Mouse (Mus musculus) hindbrain, embryonic 15.5 days (tissue): ENCODE measurements around the gene Kank1. TPM values are rescaled to one million over a fixed set of nuclear protein-coding genes. Genes with fewer than 3 reads are reported as not detected.

Source experiments
- ATAC-seq: fragments of 200-750 bp; cut with Nextera tagmentation; 2 replicates; pipeline ENCODE4 v1.8.0; 2017; ENCODE audit warnings: low read depth, moderate number of reproducible peaks, moderate TSS enrichment; ENCODE audit not compliant: low FRiP score
- H3K27ac ChIP-seq: fragments of 300-500 bp; sonication (generic); replicated peaks from 2 replicates; pipeline ENCODE4 v1.5.1; 2015; ENCODE audit warnings: mild to moderate bottlenecking, inconsistent platforms
- H3K27me3 ChIP-seq: fragments of 300-500 bp; sonication (generic); 2 replicates; pipeline ENCODE4 v1.6.1; 2015; ENCODE audit warnings: control low read depth, inconsistent platforms
- H3K36me3 ChIP-seq: fragments of 300-500 bp; sonication (generic); 2 replicates; pipeline ENCODE4 v1.6.1; 2015; ENCODE audit warnings: control low read depth, inconsistent platforms
- H3K4me1 ChIP-seq: fragments of 300-500 bp; sonication (generic); replicated peaks from 2 replicates; pipeline ENCODE4 v1.6.1; 2015; ENCODE audit warnings: control low read depth, inconsistent platforms
- H3K4me2 ChIP-seq: fragments of 300-500 bp; sonication (generic); 2 replicates; pipeline ENCODE4 v1.6.1; 2015; ENCODE audit warnings: moderate library complexity, mild to moderate bottlenecking, inconsistent platforms
- H3K4me3 ChIP-seq: fragments of 300-500 bp; sonication (generic); 2 replicates; pipeline ENCODE4 v1.5.1; 2015; ENCODE audit warnings: mild to moderate bottlenecking, inconsistent platforms
- H3K9ac ChIP-seq: fragments of 300-500 bp; sonication (generic); 2 replicates; pipeline ENCODE4 v1.6.1; 2015; ENCODE audit warnings: inconsistent platforms
- H3K9me3 ChIP-seq: fragments of 300-500 bp; sonication (generic); 2 replicates; pipeline ENCODE4 v1.6.1; 2016; ENCODE audit warnings: control low read depth, inconsistent platforms
- WGBS: fragments of 180-500 bp; shearing (Covaris S2); methylation state at CpG from one replicate; pipeline ENCODE4 v1.1.7; 2015; 5-methylcytosine and 5-hydroxymethylcytosine counted together
- polyA plus RNA-seq: library from polyadenylated mRNA; unstranded; fragments of >200 nt; fragmentation: Nextera tagmentation; extraction: Ambion mirVana; gene quantifications from 2 replicates; pipeline ENCODE4 v1.2.1, GENCODE M21; 2015

The Kank1 gene
- polyA plus RNA-seq, 1 experiment from 2014 or later, result 10.4 TPM

DNA sequence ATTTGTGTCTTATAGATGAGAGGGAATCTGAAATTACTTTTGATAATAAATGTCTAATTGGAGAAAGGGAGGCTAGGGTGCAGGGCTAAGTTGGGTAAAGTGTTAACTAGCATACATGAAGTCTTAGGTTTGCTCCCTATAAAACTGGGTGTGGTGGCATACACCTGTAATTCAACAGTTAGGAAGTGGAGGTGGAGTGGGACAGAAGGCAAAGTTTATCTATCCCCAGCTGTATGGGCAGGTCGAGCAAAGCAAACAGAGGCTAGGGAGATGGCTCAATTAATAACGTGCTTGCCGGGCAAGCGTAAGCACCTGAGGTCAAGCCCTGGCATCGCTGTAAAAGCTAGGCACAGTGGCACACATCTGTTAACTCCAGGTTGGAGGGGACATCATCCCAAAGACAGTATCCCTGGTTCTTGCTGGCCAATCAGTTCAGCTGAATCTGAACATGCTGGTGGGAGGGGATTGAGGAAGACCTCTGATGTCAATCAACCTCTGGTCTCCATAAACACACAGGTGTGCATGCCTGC, 54.3 kb downstream of the Kank1 start:
- no peaks in the 10 kb centered on the region for H3K27me3 ChIP-seq
- H3K4me3 ChIP-seq, result no peak overlapping the region
- H3K4me1 ChIP-seq, result peaks cover 5% of the 10 kb centered on the region; the same call in 1 of the 2 replicates
- H3K4me2 ChIP-seq, result no peak overlapping the region
- WGBS, result 94% methylated on average over 5 of the region's 5 CpGs
- H3K36me3 ChIP-seq, result no peaks in the 10 kb centered on the region
- no peak for ATAC-seq
- no peaks in the 10 kb centered on the region for H3K9me3 ChIP-seq
- no peak overlapping the region for H3K9ac ChIP-seq
- H3K27ac ChIP-seq, result no peak overlapping the region

DNA sequence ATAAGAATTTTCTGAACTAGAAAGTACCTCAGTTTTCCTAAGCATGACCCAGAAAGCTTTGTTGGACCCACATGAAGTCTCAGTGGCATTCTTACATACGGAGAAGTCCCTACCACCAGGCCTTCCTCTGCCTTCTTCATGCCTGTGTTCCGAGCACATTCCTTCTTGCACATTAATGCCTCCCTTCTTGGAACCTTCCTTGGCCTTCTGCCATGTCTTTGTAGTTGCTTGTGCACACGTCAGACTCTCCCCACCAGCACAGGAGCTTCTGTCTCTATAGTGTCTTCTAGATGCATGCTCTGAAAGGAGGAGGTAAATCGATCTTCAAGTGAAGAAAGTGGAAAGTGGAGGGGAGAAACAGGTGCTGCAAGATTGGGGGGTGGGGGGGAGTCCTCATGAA, 58.4 kb downstream of the Kank1 start:
- Histone ChIP-seq H3K27ac (no peak overlapping the region), H3K27me3 (no peaks in the 10 kb centered on the region), H3K4me1 (no peaks in the 10 kb centered on the region), H3K4me3 (no peak overlapping the region), H3K9me3 (no peaks in the 10 kb centered on the region), H3K9ac (no peak overlapping the region), H3K4me2 (no peak overlapping the region), H3K36me3 (no peaks in the 10 kb centered on the region)
- no peak for ATAC-seq
- 63% methylated on average over 4 of the region's 4 CpGs for WGBS

DNA sequence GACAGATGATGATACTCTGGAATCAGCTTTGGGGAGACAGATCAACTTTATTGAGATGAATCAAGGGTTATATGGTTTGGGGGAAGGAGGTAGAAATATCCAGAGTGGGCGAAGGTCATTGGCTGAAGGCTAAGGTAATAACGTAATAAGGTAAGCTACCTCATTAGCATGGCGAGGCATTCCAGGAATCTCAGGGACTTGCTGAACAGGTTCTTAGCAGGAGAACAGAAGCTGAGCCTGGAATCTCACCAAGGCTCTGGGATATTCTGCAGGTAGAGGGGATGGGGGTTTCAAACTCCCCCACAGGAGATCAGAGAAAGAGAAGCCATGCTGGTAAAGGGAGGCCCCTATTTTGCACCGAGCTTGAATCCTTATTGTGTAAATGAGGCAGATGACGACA, 60.5 kb downstream of the Kank1 start:
- no peak overlapping the region for H3K27ac ChIP-seq
- no peaks in the 10 kb centered on the region for H3K4me1 ChIP-seq
- no peaks in the 10 kb centered on the region for H3K36me3 ChIP-seq
- H3K9me3 ChIP-seq, result no peaks in the 10 kb centered on the region
- no peak overlapping the region for H3K4me3 ChIP-seq
- WGBS, result 81% methylated on average over 5 of the region's 5 CpGs
- ATAC-seq, result no peak
- H3K9ac ChIP-seq, result no peak overlapping the region
- H3K27me3 ChIP-seq, result no peaks in the 10 kb centered on the region
- H3K4me2 ChIP-seq, result no peak overlapping the region

DNA sequence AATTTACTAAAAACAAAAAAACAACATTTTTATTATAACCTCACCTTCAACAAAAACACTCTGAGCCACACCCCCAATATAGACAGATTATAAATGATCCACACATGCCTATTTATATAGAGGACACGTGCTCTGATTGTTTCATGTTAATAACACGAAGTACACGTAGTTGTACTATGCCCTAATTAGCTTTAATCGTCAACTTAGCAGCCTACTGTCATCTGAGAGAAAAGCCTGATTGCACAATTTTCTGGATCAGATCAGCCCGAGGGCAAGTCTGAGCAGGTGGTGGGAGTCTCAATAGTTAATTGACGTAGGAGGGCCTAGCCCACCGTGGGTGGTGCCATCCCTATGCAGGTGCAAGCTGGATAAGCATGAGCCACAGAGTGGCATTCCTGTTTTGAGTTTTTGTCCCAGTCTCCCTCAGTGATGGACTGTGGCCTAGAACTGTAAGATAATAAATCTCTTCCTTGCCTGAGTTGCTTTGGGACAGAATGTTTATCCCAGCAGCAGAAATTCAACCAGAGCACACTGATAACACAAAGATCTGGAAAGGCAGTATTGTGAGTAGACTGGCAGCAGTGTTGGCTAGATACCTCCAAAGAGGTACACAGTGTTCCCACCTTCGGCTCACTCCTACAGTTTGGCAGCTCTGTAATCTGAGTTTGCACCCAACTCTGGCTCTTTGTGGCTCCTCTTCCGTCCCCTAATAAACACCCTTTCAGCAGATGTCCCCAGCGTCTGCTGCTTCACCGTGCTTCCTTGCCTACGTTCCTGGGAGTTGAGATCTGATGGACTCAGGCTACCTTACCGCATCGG, 63.3 kb downstream of the Kank1 start:
- H3K27me3 ChIP-seq, result no peaks in the 10 kb centered on the region
- no peak for ATAC-seq
- H3K4me3 ChIP-seq, result no peak overlapping the region
- H3K4me1 ChIP-seq, result no peaks in the 10 kb centered on the region
- H3K36me3 ChIP-seq, result no peaks in the 10 kb centered on the region
- 80% methylated on average over 14 of the region's 14 CpGs for WGBS
- H3K9ac ChIP-seq, result no peak overlapping the region
- no peak overlapping the region for H3K4me2 ChIP-seq
- no peaks in the 10 kb centered on the region for H3K9me3 ChIP-seq
- no peak overlapping the region for H3K27ac ChIP-seq

DNA sequence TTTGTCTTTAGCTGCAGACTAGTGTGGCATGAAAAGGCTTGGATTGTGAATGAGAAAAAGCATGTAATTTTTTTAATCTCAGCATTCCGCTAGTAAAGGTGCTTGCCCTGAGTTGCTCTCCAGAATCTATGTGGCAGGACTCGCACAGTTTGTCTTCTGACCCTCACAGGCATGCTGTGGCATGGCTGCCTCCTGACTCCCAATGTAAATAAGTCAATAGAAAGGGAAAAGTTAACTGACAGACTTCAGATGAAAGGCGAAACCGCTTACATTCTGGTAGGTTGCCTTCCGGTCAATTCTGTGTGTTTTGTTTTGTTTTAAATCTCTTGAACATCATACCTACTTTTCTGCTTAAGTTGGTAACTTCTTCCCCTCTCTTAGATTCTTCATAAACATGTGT, 64.4 kb downstream of the Kank1 start:
- Histone ChIP-seq H3K27me3 (no peaks in the 10 kb centered on the region), H3K36me3 (no peaks in the 10 kb centered on the region), H3K4me1 (no peaks in the 10 kb centered on the region), H3K9ac (no peak overlapping the region), H3K4me2 (no peak overlapping the region), H3K4me3 (no peak overlapping the region), H3K9me3 (no peaks in the 10 kb centered on the region), H3K27ac (no peak overlapping the region)
- ATAC-seq, result no peak
- 86% methylated on average over 5 of the region's 5 CpGs for WGBS

DNA sequence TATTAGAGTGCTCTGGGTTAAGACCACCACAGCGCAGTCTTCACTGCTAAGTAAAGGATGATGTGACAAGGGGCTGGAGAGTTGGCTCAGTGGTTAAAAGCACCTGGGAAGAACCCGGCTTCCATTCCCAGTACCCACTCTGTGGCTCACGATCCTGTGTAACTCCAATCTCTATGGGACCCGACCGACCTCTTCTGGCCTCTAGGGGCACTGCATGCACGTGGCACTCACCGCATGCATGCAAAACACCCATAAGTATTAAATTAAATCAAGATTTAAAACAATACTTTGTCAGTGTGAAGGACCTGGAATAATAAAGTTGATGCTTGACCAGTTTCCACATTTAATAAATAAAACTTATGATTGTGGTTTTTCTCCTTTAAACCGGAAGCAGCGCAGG, 69.5 kb downstream of the Kank1 start:
- no peak for ATAC-seq
- Histone ChIP-seq H3K4me1 (peaks cover 4% of the 10 kb centered on the region), H3K36me3 (no peaks in the 10 kb centered on the region), H3K9me3 (no peaks in the 10 kb centered on the region), H3K27me3 (no peaks in the 10 kb centered on the region), H3K4me3 (no peak overlapping the region), H3K9ac (no peak overlapping the region), H3K27ac (no peak overlapping the region), H3K4me2 (no peak overlapping the region)
- 62% methylated on average over 9 of the region's 9 CpGs for WGBS

DNA sequence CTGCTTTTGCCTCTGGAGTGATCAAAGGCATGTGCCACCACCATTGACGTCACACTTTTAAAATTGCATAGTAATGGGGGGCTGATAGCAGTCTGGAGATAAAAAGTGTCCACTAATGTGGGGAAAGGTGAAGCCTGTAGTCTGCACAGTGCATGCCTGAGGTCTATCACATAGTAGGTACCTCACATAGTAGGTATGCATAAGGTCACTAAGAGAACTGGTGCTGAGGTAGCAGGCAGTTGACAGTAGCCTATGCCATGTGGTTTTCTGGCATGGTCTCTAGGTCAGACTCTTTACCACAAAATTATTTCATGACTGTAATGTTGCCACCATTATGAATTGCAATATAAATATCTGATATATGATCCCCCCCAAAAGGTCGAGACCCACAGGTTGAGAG, 71.4 kb downstream of the Kank1 start:
- Histone ChIP-seq H3K9ac (no peak overlapping the region), H3K4me2 (no peak overlapping the region), H3K36me3 (no peaks in the 10 kb centered on the region), H3K27ac (no peak overlapping the region), H3K4me1 (peaks cover 4% of the 10 kb centered on the region), H3K4me3 (no peak overlapping the region), H3K27me3 (no peaks in the 10 kb centered on the region), H3K9me3 (no peaks in the 10 kb centered on the region)
- 43% methylated on average over 2 of the region's 2 CpGs for WGBS
- no peak for ATAC-seq

DNA sequence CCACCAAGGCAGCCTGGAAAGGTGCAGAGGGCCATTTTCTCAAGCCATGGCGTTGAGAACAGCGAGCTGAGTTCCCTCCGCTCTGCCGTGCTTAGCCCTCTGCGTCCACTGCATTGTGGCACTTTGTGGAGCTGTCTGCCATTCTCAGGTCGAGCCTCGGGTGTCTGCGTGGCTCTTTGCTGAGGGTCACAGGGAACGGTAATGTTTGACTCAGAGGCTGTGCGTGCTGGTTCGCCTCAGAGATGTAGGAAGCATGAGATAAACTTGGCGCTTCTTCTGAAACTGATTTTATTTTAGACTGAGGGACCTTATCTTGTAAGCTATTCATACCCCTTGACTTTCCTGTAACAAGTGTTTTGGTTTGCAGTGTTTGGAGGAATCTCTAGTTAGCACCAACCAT, 72.0 kb downstream of the Kank1 start:
- no peaks in the 10 kb centered on the region for H3K9me3 ChIP-seq
- H3K36me3 ChIP-seq, result no peaks in the 10 kb centered on the region
- H3K9ac ChIP-seq, result no peak overlapping the region
- no peaks in the 10 kb centered on the region for H3K27me3 ChIP-seq
- 0 out of 2 replicates have a peak, but pooled peaks have one; percentile 30 for ATAC-seq
- peak overlapping the region; percentile 18; the same call in 1 of the 2 replicates for H3K4me2 ChIP-seq
- H3K4me1 ChIP-seq, result peaks cover 4% of the 10 kb centered on the region
- no peak overlapping the region for H3K4me3 ChIP-seq
- no peak overlapping the region for H3K27ac ChIP-seq
- 27% methylated on average over 12 of the region's 12 CpGs for WGBS

DNA sequence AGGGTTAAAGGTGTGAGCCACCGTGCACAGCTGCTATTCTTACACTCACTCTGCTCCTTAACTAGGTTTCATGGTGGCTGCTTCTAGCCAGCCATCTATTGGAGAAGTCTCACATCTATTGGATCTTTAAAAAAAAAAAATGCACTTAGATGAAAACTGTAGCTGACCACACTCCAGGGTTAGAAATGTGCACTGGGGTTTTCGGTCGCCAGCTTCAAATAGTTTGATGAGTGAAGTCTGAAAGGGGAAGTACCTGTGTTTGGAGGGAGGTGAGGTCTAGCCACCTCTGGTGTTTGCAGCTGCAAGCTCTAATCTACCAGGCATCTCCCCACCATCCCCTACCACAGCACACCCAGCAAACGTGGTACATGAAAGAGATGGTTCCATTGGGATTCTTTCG, 74.2 kb downstream of the Kank1 start:
- H3K4me3 ChIP-seq, result no peak overlapping the region
- ATAC-seq, result no peak
- H3K36me3 ChIP-seq, result no peaks in the 10 kb centered on the region
- H3K27ac ChIP-seq, result no peak overlapping the region
- no peak overlapping the region for H3K4me2 ChIP-seq
- 77% methylated on average over 5 of the region's 5 CpGs for WGBS
- H3K4me1 ChIP-seq, result peaks cover 4% of the 10 kb centered on the region
- H3K27me3 ChIP-seq, result no peaks in the 10 kb centered on the region
- H3K9me3 ChIP-seq, result no peaks in the 10 kb centered on the region
- H3K9ac ChIP-seq, result no peak overlapping the region

DNA sequence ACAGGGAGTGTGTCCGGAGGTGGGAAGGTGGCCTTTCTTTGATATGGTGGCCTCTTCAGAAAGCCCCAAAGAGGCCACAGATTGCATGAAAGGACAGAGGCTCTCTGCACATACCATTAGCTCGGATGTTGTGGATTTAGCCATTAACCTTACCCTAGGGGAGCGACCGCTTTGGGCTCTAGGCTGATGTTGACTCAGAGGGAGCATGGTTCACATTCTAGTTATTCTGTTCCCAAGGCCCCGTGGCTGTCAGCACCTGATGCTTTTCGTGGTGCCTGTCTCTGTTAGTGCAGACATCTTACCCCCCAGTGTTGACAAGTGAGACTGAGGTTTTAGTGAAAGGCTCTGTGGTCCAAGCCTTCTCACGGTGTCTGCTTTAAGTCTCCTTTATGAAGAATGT, 74.9 kb downstream of the Kank1 start:
- H3K4me3 ChIP-seq, result no peak overlapping the region
- H3K4me1 ChIP-seq, result peaks cover 4% of the 10 kb centered on the region
- no peak overlapping the region for H3K27ac ChIP-seq
- 61% methylated on average over 7 of the region's 7 CpGs for WGBS
- H3K4me2 ChIP-seq, result no peak overlapping the region
- H3K36me3 ChIP-seq, result no peaks in the 10 kb centered on the region
- no peaks in the 10 kb centered on the region for H3K9me3 ChIP-seq
- no peaks in the 10 kb centered on the region for H3K27me3 ChIP-seq
- H3K9ac ChIP-seq, result no peak overlapping the region
- ATAC-seq, result no peak

DNA sequence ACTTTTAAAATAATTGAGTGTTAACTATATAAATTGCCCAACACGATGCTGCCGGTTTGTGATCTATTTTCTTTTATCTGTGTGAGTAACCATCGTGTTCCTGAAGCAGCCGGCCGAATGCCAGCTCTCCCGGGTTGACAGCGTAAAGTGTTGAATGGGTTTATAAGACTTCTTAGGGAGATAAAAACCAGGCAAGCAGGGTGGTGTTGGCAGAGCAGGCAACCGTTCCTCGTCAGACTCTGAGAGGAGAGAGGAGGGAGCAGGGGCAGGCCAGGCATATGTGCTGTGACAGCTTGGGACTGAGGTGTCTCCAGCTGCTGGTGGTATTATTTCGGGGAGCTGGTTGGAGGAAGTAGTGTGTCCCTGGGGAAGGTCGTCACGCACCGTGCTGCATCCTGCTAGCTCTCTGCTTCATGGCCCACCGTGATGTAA, 78.7 kb downstream of the Kank1 start:
- Histone ChIP-seq H3K4me3 (no peak overlapping the region), H3K9me3 (no peaks in the 10 kb centered on the region), H3K27me3 (no peaks in the 10 kb centered on the region), H3K27ac (no peak overlapping the region), H3K4me1 (no peaks in the 10 kb centered on the region; the same call in 1 of the 2 replicates), H3K4me2 (no peak overlapping the region), H3K9ac (no peak overlapping the region), H3K36me3 (no peaks in the 10 kb centered on the region)
- no peak; the same call in 1 of the 2 replicates for ATAC-seq
- 63% methylated on average over 14 of the region's 14 CpGs for WGBS

DNA sequence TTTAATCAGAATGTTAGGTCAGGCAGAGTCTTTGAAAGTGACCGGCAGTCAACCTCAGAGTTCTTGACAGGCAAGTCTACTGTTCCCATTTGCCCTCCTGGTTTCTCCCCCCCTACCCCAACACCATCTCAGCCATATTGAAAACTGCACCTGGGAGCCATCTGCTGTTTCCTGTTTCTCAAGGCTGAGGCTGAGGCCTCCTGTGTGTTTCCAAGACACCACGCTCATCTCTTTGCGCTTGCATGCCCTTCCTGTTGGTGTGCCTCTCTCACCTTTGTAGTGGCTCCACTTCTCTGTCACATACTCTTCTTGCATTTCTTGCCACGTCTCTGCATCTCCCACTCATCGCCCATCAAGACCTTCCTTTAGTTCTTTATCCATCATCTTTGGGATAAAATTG, 79.2 kb downstream of the Kank1 start:
- no peak overlapping the region for H3K4me3 ChIP-seq

More for the DNA sequence above, 79.2 kb downstream of the Kank1 start:
- Histone ChIP-seq H3K4me2 (no peak overlapping the region), H3K9me3 (no peaks in the 10 kb centered on the region), H3K9ac (no peak overlapping the region), H3K36me3 (no peaks in the 10 kb centered on the region), H3K27me3 (no peaks in the 10 kb centered on the region), H3K4me1 (no peaks in the 10 kb centered on the region; the same call in 1 of the 2 replicates), H3K27ac (no peak overlapping the region)
- no peak for ATAC-seq
- WGBS, result 92% methylated on average over 5 of the region's 5 CpGs
